Mouse (Mus musculus) layer of hippocampus, adult 9-11 months (tissue): ENCODE data around the gene Atp5g2.

Experiments used
- DNase-seq: peaks from one replicate; pipeline ENCODE4 v3.0.0; 2022

Gene Atp5g2

DNA sequence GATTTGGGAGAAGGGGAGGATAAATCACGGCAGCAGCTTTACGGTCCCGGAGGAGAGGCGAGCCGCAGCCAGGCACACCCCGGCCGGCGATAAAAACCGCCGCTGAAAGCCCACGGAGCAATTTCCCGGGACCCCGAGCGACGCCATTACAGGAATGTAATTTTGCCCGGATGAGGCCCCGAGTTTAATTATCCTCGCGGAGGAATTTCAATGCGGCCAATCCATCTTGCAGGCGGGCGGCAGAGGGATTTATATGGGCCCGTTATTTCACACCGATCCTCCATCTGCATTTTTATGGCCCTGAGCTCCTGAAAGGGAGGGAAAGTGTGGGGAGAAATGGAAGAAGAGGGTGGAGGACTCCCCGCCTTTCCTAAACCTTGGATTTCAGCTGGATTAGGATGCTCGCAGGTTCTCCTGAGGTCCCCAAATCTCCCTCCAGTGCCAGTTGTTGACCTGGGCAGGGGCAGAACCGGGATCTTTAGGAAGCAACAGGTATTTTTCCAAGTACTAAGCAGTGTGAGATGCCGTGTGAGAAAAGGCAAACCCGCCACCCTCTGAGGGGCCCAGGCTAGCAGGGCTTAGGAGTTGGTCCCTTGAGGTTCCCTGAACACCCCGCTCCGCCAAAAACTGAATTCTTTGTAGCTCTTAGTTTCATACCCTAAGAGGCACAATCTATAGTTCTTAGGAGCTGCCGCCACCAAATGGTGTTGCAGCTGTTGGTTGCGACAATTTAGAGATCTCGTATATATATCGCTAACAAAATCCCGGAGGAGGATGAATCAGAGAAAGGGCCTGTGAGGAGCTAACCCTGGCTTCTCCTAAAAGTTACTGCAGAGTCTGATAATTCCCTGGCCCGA, at the start of gene Atp5g2:
Gene Atp5g2 (minus strand): TSS at position 138 of the 857 bp plus-strand sequence.
- no peak for DNase-seq

- no peak for DNase-seq
Observed at GRCm38 (mm10) chr15:102721016-102721898, 49.1 kb upstream of the Atp5g2 start.

- no peak for DNase-seq
Observed at GRCm38 (mm10) chr15:102716132-102716531, 44.0 kb upstream of the Atp5g2 start.

DNA sequence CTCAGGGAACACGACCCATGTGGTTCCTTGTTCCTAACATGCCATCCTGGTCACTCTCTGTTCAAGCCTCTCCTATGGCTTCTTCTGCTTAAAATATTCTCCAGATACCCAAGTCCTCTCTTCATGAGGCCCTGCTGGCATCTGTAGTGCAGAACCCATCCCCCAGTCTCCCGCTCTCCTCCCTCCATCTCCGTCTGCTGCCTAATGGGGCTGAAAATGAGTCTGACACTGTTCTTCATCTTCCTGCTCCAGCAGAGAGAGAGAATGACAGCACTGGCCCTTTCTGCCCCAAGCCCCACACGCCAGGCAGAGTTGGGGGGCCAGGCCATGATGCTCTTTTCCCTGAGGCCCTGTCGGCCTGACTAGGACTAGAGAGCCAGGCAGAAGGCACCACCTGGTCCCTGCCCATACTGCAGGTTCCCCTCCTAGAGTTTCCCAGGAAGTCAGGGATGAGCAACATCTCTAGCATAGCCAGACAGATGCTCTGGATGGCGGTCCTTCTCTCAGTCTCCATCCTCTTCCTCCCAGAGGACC, 35.7 kb upstream of the Atp5g2 start:
- DNase-seq: peak; percentile 46

- no peak for DNase-seq
Observed at GRCm38 (mm10) chr15:102705923-102706503, 33.9 kb upstream of the Atp5g2 start.

DNA sequence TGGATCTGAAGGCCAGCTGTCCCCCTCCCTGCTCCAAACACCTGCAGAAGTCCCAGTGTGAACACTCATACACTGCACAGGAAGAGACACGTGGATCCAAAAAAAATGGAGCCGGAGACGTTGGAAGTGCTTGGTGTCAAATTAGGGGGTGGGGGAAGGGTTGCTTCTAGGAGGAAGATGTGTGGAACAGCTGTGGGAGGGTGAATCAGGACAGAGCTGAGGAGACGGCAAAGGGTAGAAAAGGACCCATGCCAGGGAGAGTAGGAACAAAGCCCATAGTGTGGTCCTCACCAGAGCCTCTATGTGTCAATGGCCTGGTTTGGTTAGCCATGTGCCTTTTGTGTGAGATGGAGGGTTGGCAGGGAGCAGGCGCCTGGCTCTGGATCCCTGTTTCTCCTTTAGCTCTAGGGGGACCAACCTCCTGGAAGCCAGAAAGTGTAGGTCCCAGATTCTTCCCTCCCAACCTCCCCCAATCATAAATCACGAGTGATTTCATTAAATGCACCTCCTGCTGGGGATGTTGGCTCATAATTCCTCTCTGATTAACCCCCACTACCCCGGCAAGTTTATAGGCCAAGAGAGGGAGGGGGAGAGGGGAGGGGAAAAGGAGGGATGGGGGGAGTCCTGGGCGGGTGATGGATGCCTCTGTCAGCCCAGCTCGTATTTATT, 33.2 kb upstream of the Atp5g2 start:
- peak; percentile 56 for DNase-seq

GRCm38 (mm10) chr15:102704806-102705205, 32.7 kb upstream of the Atp5g2 start:
- DNase-seq: no peak

- DNase-seq: no peak
Observed at GRCm38 (mm10) chr15:102702972-102703371, 30.8 kb upstream of the Atp5g2 start.

- DNase-seq: peak; percentile 61
Observed at GRCm38 (mm10) chr15:102698193-102698592, 26.0 kb upstream of the Atp5g2 start.

- no peak for DNase-seq
Observed at GRCm38 (mm10) chr15:102696899-102697298, 24.7 kb upstream of the Atp5g2 start.

DNA sequence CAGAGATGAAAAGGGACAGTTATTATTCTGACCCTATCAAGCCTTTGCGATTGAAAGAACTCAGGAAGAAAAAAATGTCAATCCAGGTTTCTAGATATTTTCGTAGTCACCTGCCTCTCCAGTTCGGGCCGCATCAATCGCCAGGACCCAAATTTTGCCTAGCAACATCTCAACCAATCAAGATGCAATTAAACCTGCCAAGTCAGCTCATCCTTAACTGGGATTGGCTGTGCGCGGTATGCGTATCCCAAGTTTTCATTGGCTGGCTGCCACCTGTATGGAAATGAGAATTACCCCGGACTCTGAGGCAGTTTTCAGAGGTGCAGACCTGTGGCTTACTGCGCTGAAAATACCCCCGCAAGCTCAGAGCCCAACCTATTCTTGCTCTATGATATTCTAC, 21.4 kb upstream of the Atp5g2 start:
- DNase-seq: peak; percentile 86

DNA sequence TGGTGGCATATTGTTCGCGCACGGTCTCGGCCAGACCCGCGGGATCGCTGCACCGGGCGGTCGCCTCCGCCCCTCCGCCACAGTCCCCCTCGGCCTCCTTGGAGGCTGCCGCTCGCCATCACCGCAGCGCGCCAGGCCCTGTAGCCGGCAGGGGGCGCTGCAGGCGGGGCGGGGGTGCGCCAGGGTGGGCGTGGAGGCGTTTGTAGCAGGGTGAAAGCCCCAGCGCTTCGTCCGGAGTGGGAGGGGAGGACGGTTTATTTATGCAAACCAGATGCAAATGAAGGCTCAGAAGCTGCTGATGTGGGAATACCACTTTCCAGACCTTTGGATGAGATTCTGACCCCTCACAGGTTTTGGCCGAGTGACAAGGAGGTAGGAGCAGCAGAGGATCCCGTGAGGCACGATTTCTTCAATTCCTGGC, 20.8 kb upstream of the Atp5g2 start:
- DNase-seq: peak; percentile 63

DNA sequence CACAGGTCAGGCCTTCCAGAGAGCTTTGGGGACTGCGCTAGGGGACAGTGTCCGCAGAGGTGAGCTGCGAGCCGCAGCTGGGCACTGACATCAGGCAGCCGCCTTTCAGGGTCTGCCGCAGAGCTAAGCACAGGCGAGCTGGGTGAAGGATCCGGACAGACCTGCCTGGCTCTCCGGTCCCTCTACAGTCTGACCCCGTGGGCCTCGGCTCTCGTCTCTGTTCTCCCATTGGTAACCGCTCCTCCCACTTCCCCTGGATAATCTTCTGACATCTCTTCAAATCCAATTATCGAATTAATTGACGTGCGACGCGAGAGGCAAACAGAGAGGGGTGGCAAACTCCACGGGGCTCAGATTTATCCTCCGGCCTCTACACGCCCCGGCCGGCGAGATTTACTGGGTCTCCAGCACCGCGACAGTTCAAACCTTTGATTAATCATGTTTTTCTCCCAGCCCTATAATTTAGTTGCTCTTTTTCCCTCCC, 20.2 kb upstream of the Atp5g2 start:
- no peak for DNase-seq

DNA sequence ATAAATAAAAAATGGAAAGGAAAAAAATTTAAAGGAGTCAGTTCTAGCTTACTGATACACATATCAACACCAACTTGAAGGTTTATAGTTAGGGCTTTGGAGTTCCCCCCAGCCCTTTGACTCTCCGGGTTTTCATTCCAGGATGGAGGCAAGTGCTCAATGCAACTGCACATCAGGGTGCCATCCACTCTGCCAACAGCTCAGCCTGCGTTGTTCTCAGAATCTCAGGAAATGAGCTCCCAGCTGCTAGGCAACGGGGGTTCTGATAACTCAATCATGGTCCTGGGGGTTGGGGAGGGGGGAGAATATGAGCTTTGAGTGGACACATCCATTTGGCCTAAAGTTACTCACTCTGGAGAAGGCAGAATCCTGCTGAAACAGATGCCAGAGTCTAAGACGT, 13.6 kb upstream of the Atp5g2 start:
- no peak for DNase-seq

- no peak for DNase-seq
Observed at GRCm38 (mm10) chr15:102683670-102684069, 11.5 kb upstream of the Atp5g2 start.

- no peak for DNase-seq
Observed at GRCm38 (mm10) chr15:102676345-102676744, 4.2 kb upstream of the Atp5g2 start.

GRCm38 (mm10) chr15:102673548-102673947, 1.4 kb upstream of the Atp5g2 start:
- peak; percentile 81 for DNase-seq

GRCm38 (mm10) chr15:102671721-102672214, 384 bp downstream of the Atp5g2 start:
- peak; percentile 84 for DNase-seq

- DNase-seq: peak; percentile 99
Observed at GRCm38 (mm10) chr15:102670767-102671575, 1.2 kb downstream of the Atp5g2 start.

GRCm38 (mm10) chr15:102670281-102670680, 1.9 kb downstream of the Atp5g2 start:
- no peak for DNase-seq

DNA sequence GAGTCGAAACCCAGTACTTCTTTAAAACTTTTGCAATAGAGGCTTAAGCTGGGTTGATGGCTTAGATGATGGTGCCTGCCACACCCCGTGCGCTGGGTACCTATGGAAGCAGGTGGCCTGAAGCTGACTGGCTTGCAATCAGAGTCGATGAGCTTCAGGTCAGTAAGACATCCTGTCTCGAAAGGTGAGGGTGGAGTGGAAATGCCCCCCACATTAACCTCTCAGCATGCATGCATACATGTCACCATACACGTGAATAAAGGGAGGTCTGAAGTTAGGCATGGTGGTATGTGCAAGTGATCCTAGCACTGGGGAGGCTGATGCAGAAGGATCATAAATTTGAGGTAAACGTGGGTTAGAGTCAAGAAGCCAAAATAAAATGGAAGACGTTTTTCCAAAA, 2.6 kb downstream of the Atp5g2 start:
- no peak for DNase-seq
